Mouse (Mus musculus) MN1 (cell line): ENCODE data around the gene Fbxo6.
"Not testable (repeated sequence)": the region's sequence is repeated elsewhere in the genome, so short reads cannot be mapped to it uniquely, and the experiment has no call there.

ENCODE experiments used
- DNase-seq: peaks from one replicate; pipeline ENCODE4 v3.0.0-alpha.2; 2016; ENCODE audit warnings: low spot score

The Fbxo6 gene

GRCm38 (mm10) chr4:148128241-148128640 is 23.7 kb downstream of the Fbxo6 start:
- no peak for DNase-seq

GRCm38 (mm10) chr4:148122694-148123066 is 29.3 kb downstream of the Fbxo6 start:
- DNase-seq, result no peak

GRCm38 (mm10) chr4:148121982-148122693 is 29.8 kb downstream of the Fbxo6 start:
- peak; percentile 32 for DNase-seq

- no peak for DNase-seq
Measured at GRCm38 (mm10) chr4:148121362-148121761, 30.6 kb downstream of the Fbxo6 start.

- no peak for DNase-seq
Measured at GRCm38 (mm10) chr4:148120555-148120954, 31.4 kb downstream of the Fbxo6 start.

GRCm38 (mm10) chr4:148119578-148119977 is 32.4 kb downstream of the Fbxo6 start:
- DNase-seq, result not testable (repeated sequence)

- no peak for DNase-seq
Measured at GRCm38 (mm10) chr4:148117392-148117791, 34.5 kb downstream of the Fbxo6 start.

GRCm38 (mm10) chr4:148116657-148117056 is 35.3 kb downstream of the Fbxo6 start:
- no peak for DNase-seq

GRCm38 (mm10) chr4:148115467-148115866 is 36.5 kb downstream of the Fbxo6 start:
- peak; percentile 89 for DNase-seq

GRCm38 (mm10) chr4:148114758-148115391 is 37.1 kb downstream of the Fbxo6 start:
- DNase-seq, result peak; percentile 93

- DNase-seq, result no peak
Measured at GRCm38 (mm10) chr4:148112519-148112918, 39.4 kb downstream of the Fbxo6 start.

- no peak for DNase-seq
Measured at GRCm38 (mm10) chr4:148109215-148109614, 42.7 kb downstream of the Fbxo6 start.

GRCm38 (mm10) chr4:148108565-148109100 is 43.3 kb downstream of the Fbxo6 start:
- no peak for DNase-seq

GRCm38 (mm10) chr4:148107621-148108291 is 44.2 kb downstream of the Fbxo6 start:
- peak; percentile 67 for DNase-seq

GRCm38 (mm10) chr4:148104146-148104545 is 47.8 kb downstream of the Fbxo6 start:
- no peak for DNase-seq

- no peak for DNase-seq
Measured at GRCm38 (mm10) chr4:148101801-148102527, 50.0 kb downstream of the Fbxo6 start.

- DNase-seq, result no peak
Measured at GRCm38 (mm10) chr4:148098666-148099065, 53.3 kb downstream of the Fbxo6 start.

- no peak for DNase-seq
Measured at GRCm38 (mm10) chr4:148097936-148098335, 54.0 kb downstream of the Fbxo6 start.
